Mouse (Mus musculus) thymus, adult 2 months (tissue): ENCODE data around the gene Irgq.

Source experiments
- CTCF ChIP-seq: fragments of 200-500 bp; IDR thresholded peaks from 2 replicates; pipeline ENCODE4 v1.5.1; 2012; ENCODE audit warnings: mild to moderate bottlenecking, control low read depth, low read length, moderate library complexity, borderline replicate concordance; ENCODE audit not compliant: control insufficient read depth, poor library complexity, insufficient read depth; ENCODE audit errors: extremely low read depth
- POLR2A ChIP-seq: fragments of 200-500 bp; IDR thresholded peaks from 2 replicates; pipeline ENCODE4 v1.6.1; 2012; ENCODE audit warnings: mild to moderate bottlenecking, low read length, control low read depth, moderate library complexity; ENCODE audit not compliant: control insufficient read depth, poor library complexity, insufficient read depth; ENCODE audit errors: extremely low read depth

DNA sequence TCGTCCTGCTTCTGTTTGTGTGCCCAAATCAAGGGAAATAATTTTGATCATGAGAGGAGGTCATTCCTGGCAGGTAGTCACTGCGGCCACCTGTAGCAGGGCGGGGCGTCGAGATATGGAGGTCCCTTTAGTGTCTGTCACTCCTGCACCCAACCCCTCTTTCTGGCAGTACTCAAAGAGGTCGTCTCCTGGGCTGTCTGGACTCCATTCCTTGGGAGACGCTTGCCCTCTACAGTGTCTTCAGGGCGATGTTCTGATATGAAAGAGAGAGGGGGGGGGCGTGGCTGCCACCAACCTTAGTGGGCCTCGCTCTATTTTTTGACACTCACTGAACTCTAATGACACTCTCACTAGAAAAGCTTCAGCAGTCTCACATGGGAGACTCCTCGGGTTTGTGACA is 909 bp upstream of the Irgq start:
- no peak for TF ChIP-seq CTCF
- no peak for TF ChIP-seq POLR2A
